Mouse (Mus musculus): ENCODE data around the gene Cog6. TPM values are rescaled to one million over a fixed set of nuclear protein-coding genes. Genes with fewer than 3 reads are reported as not detected.

Cog6 gene
- polyA plus RNA-seq, 1 experiment, result 0.89 TPM

DNA sequence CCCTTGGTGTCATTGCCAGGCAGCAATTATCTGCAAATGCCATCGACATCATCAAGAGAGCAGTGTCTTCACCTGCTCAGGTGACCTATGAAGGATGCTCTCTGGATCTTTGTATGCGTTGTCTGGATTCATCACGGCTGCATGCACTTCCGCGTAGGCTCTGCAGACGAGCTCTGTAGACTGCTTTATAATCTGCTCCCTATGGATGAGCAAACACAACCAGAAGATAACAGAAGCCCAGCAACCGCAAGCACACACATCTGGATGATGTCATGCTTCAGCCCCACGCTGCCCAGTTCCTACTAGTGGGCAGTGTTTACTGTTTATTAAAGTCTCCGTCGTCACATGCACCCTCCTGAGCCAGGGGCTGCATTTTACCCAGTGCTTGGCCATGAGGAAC is 34.0 kb downstream of the Cog6 start:
- TF ChIP-seq TAL1 (IDR thresholded peaks at IDR 0.05; ENCODE audit: low read length), result no peak
- Histone ChIP-seq H3K4me3 (replicated peaks) (no peak overlapping the region), H3K27me3 (ENCODE audit: control insufficient read depth) (no peaks in the 10 kb centered on the region), H3K4me1 (ENCODE audit: control insufficient read depth) (peaks cover 5% of the 10 kb centered on the region), H3K36me3 (ENCODE audit: control insufficient read depth) (peaks cover 14% of the 10 kb centered on the region), H3K9me3 (ENCODE audit: control insufficient read depth, low read length) (no peaks in the 10 kb centered on the region)

GRCm38 (mm10) chr3:52974674-52975556 is 42.1 kb downstream of the Cog6 start:
- Histone ChIP-seq H3K27me3 (ENCODE audit: control insufficient read depth) (no peaks in the 10 kb centered on the region), H3K4me1 (ENCODE audit: control insufficient read depth) (peaks cover 3% of the 10 kb centered on the region; the same call in 1 of the 2 replicates), H3K4me3 (replicated peaks) (no peak overlapping the region), H3K36me3 (ENCODE audit: control insufficient read depth) (no peaks in the 10 kb centered on the region), H3K9me3 (ENCODE audit: control insufficient read depth, low read length) (no peaks in the 10 kb centered on the region)
- no peak for TF ChIP-seq TAL1 (IDR thresholded peaks at IDR 0.05; ENCODE audit: low read length)
- TF ChIP-seq GATA1 (IDR thresholded peaks at IDR 0.05; ENCODE audit: low read length), result no peak

DNA sequence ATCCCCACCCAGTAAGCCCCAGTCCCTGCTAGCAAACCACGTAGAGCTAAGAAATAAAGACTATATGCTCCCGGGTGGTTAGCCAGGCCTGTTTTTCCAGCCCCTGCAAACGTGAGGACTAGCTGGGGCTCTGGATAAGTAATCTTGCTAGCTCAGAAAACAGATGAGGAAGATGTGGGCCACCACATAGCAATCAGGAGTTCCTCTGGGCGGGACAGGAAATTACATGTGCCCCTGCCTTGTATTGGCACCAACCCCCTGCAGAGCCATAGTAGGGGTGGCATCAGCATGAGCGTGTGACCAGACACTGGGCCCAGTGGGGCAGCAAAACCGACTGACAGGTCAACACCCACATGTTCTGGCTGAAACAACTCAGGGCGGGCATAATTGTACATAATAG is 44.1 kb downstream of the Cog6 start:
- Histone ChIP-seq H3K27me3 (ENCODE audit: control insufficient read depth) (no peaks in the 10 kb centered on the region), H3K36me3 (ENCODE audit: control insufficient read depth) (no peaks in the 10 kb centered on the region), H3K4me3 (replicated peaks) (no peak overlapping the region), H3K9me3 (ENCODE audit: control insufficient read depth, low read length) (no peaks in the 10 kb centered on the region), H3K4me1 (ENCODE audit: control insufficient read depth) (peaks cover 3% of the 10 kb centered on the region; the same call in 1 of the 2 replicates)
- TF ChIP-seq GATA1 (IDR thresholded peaks at IDR 0.05; ENCODE audit: low read length), result no peak
- no peak for TF ChIP-seq TAL1 (IDR thresholded peaks at IDR 0.05; ENCODE audit: low read length)

DNA sequence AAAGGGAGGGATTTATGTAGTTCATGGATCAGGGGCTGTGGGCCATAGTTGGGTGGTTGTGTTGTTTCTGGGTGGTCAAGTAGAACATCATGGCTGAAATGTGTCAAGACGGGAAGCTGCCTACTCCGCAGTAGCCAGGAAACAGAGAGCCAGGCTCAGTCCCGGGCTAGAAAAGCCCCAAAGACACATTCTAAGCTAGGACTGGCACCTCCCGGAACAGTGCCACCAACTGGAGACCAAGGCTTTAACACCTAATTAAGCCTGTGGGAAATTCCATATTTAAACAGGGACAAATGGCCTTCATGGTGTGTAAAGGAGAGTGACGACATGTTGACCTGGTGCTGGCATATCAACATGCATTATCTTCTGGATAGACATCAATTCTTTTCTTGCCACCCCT is 50.0 kb downstream of the Cog6 start:
- no peaks in the 10 kb centered on the region for H3K9me3 ChIP-seq (ENCODE audit: control insufficient read depth, low read length)

DNA sequence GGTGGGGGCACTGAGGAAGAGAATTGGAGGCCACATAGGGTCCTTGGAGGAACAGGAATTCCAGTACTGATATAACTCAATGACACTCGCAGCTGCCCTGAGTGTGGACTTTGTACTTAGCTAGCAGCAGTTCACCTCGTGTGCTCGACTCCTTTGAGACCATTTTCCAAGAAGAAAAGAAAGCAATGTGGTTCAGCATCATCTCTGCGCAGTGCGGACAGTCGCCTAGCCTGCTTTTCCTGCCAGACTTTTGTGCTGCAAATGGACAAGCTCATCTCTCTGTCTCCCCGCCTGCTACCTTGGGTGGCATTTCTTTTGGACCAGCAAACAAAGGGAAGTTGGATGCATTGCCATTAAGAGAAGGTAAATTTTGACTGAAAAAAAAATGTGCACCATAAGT is 52.8 kb downstream of the Cog6 start:
- no peaks in the 10 kb centered on the region for H3K27me3 ChIP-seq (ENCODE audit: control insufficient read depth)
- H3K9me3 ChIP-seq (ENCODE audit: control insufficient read depth, low read length), result peaks cover 9% of the 10 kb centered on the region
- TF ChIP-seq TAL1 (IDR thresholded peaks at IDR 0.05; ENCODE audit: low read length) (no peak), GATA1 (IDR thresholded peaks at IDR 0.05; ENCODE audit: low read length) (no peak)
- no peaks in the 10 kb centered on the region for H3K4me1 ChIP-seq (ENCODE audit: control insufficient read depth)
- H3K4me3 ChIP-seq (replicated peaks), result no peak overlapping the region
- H3K36me3 ChIP-seq (ENCODE audit: control insufficient read depth), result no peaks in the 10 kb centered on the region

More for the DNA sequence above, 50.0 kb downstream of the Cog6 start:
- Histone ChIP-seq H3K4me1 (ENCODE audit: control insufficient read depth) (no peaks in the 10 kb centered on the region), H3K36me3 (ENCODE audit: control insufficient read depth) (no peaks in the 10 kb centered on the region), H3K4me3 (replicated peaks) (no peak overlapping the region), H3K27me3 (ENCODE audit: control insufficient read depth) (no peaks in the 10 kb centered on the region)
- TF ChIP-seq GATA1 (IDR thresholded peaks at IDR 0.05; ENCODE audit: low read length) (no peak), TAL1 (IDR thresholded peaks at IDR 0.05; ENCODE audit: low read length) (no peak)

DNA sequence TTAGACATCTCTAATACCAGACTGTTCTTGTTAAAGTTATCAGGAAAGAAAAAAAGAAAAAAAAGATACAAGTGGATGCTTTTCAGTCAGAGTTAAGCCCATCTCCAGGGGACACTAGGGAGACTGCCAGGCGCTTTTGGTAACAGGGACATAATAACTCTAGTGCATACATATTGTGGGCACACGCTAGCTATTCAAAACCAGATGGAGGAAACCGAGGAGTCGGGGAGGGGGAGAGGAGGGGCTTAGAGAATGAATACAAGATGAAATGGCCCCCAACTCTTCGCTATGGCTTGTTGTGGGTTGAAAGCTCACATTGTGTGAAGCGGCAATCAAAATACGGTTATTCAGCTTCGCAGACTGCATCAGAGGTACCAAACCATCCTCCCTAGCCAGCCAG is 53.6 kb downstream of the Cog6 start:
- no peaks in the 10 kb centered on the region for H3K27me3 ChIP-seq (ENCODE audit: control insufficient read depth)
- H3K4me3 ChIP-seq (replicated peaks), result no peak overlapping the region

GRCm38 (mm10) chr3:52962391-52962790 is 54.6 kb downstream of the Cog6 start:
- TF ChIP-seq GATA1 (IDR thresholded peaks at IDR 0.05; ENCODE audit: low read length) (no peak), TAL1 (IDR thresholded peaks at IDR 0.05; ENCODE audit: low read length) (no peak)

More for the DNA sequence above, 53.6 kb downstream of the Cog6 start:
- no peak for TF ChIP-seq TAL1 (IDR thresholded peaks at IDR 0.05; ENCODE audit: low read length)
- no peak for TF ChIP-seq GATA1 (IDR thresholded peaks at IDR 0.05; ENCODE audit: low read length)
- Histone ChIP-seq H3K9me3 (ENCODE audit: control insufficient read depth, low read length) (peaks cover 9% of the 10 kb centered on the region), H3K36me3 (ENCODE audit: control insufficient read depth) (no peaks in the 10 kb centered on the region), H3K4me1 (ENCODE audit: control insufficient read depth) (no peaks in the 10 kb centered on the region)

DNA sequence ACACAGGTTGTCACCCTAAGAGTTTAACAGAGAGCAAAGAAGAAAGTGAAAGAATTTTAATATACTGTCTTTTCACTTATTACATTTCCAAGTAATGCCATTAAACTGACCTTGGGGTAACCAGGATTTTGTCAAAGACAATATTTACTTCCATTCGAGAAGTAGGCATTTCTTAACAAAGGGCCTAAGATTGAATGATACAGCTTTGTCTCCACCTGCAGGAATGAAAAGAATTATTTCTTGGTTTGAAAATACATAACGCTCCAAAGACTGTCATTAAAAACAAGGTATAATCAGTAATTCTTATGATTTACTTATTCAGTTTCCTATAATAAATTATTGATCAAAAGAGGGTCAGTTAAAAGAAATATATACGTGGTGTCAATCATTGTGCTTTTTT is 55.4 kb downstream of the Cog6 start:
- H3K9me3 ChIP-seq (ENCODE audit: control insufficient read depth, low read length), result peaks cover 9% of the 10 kb centered on the region
- H3K4me1 ChIP-seq (ENCODE audit: control insufficient read depth), result no peaks in the 10 kb centered on the region
- TF ChIP-seq TAL1 (IDR thresholded peaks at IDR 0.05; ENCODE audit: low read length) (no peak), GATA1 (IDR thresholded peaks at IDR 0.05; ENCODE audit: low read length) (no peak)
- no peak overlapping the region for H3K4me3 ChIP-seq (replicated peaks)
- no peaks in the 10 kb centered on the region for H3K36me3 ChIP-seq (ENCODE audit: control insufficient read depth)
- no peaks in the 10 kb centered on the region for H3K27me3 ChIP-seq (ENCODE audit: control insufficient read depth)

More at GRCm38 (mm10) chr3:52962391-52962790, 54.6 kb downstream of the Cog6 start:
- peaks cover 9% of the 10 kb centered on the region for H3K9me3 ChIP-seq (ENCODE audit: control insufficient read depth, low read length)
- H3K4me3 ChIP-seq (replicated peaks), result no peak overlapping the region
- no peaks in the 10 kb centered on the region for H3K27me3 ChIP-seq (ENCODE audit: control insufficient read depth)
- no peaks in the 10 kb centered on the region for H3K36me3 ChIP-seq (ENCODE audit: control insufficient read depth)
- no peaks in the 10 kb centered on the region for H3K4me1 ChIP-seq (ENCODE audit: control insufficient read depth)

- no peak for TF ChIP-seq GATA1 (IDR thresholded peaks at IDR 0.05; ENCODE audit: low read length)
- TF ChIP-seq TAL1 (IDR thresholded peaks at IDR 0.05; ENCODE audit: low read length), result no peak
- no peak overlapping the region for H3K4me3 ChIP-seq (replicated peaks)
These were observed 56.1 kb downstream of the Cog6 start for GRCm38 (mm10) chr3:52960951-52961350.

More at GRCm38 (mm10) chr3:52960951-52961350, 56.1 kb downstream of the Cog6 start:
- peaks cover 9% of the 10 kb centered on the region for H3K9me3 ChIP-seq (ENCODE audit: control insufficient read depth, low read length)
- no peaks in the 10 kb centered on the region for H3K36me3 ChIP-seq (ENCODE audit: control insufficient read depth)
- no peaks in the 10 kb centered on the region for H3K4me1 ChIP-seq (ENCODE audit: control insufficient read depth)
- no peaks in the 10 kb centered on the region for H3K27me3 ChIP-seq (ENCODE audit: control insufficient read depth)

All from erythroblast, embryonic 14.5 days (primary cell).